14 mouse cellular contexts compared by ENCODE assay signal in the genomic region with DNA sequence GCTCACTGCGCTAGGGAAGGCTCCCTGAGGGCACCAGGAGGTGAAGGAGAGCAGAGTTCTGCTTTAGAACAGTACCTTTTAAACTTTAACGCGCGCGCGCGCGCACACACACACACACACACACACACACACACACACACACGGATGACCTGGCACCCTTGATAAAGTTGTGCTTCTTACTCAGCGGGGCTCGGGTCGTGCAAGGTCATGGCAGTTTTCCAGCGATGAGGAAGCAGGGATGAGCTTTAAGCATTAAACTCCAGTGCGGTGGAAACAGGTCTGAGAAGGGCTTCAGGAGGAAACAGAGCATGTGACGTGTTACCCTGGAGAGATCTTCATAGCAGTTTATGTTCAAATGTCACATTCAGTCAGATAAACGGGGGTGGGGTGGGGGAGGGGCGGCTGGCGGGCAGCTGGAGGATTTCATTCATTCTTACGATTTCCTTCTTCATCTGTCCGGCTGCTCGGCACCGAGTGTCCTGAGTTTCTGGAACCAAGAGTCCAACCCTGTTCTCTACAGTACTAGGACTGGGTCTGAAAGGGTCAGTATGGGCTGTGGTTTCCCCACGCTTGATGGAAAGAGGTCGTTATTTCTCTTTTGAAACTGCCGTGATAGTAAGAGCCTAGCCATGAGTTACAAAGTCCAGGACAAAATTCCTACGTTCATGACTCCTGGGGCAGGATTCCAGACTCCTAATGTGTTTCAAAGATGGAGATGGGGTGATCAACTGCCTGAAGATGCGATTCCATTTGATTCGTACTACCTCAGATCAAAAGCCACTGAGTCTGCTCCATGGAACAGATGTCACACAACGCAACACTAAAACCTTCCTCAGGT. TPM values are rescaled to one million over a fixed set of nuclear protein-coding genes. Genes with fewer than 3 reads are reported as not detected.
DNase-seq lines count a peak whose midpoint lies in the region; ATAC-seq and TF ChIP-seq lines count a peak whose summit lies in the region.
"Had no signal": no experiment of that assay in that cellular context is flagged by ENCODE, and none has a peak within 500 bp of the region (broad histone marks: within the 10 kb centered on the region; RNA-seq: fewer than 3 reads in every experiment).

No protein-coding gene starts in this region.

- H3K36me3 ChIP-seq in testis, adult 2 months (ENCODE audit: control insufficient read depth, insufficient read depth, low read length): no peaks in the 10 kb centered on the region
- no peaks in the 10 kb centered on the region for H3K36me3 ChIP-seq in kidney, embryonic 14.5 days (ENCODE audit: control insufficient read depth, insufficient read depth, low read length)
- no peaks in the 10 kb centered on the region for H3K36me3 ChIP-seq in forebrain, embryonic 14.5 days (ENCODE audit: control insufficient read depth, insufficient read depth, low read length)
- H3K36me3 ChIP-seq in neural tube, embryonic 15.5 days: no peaks in the 10 kb centered on the region
- H3K36me3 ChIP-seq: liver, embryonic 13.5 days; midbrain, embryonic 12.5 days; neural tube, embryonic 13.5 days had no signal

- peaks cover 3% of the 10 kb centered on the region for H3K4me1 ChIP-seq in testis, adult 2 months (ENCODE audit: control insufficient read depth, insufficient read depth, low read length)
- 0 out of 2 replicates have a peak, but pooled peaks cover 8% of the 10 kb centered on the region for H3K4me1 ChIP-seq in kidney, embryonic 14.5 days (ENCODE audit: control insufficient read depth, insufficient read depth, low read length)
- no peaks in the 10 kb centered on the region for H3K4me1 ChIP-seq in forebrain, embryonic 14.5 days (ENCODE audit: control insufficient read depth, insufficient read depth, low read length)
- no peaks in the 10 kb centered on the region for H3K4me1 ChIP-seq in neural tube, embryonic 15.5 days
- H3K4me1 ChIP-seq: liver, embryonic 13.5 days; midbrain, embryonic 12.5 days; neural tube, embryonic 13.5 days had no signal

- peak overlapping the region; percentile 8; the same call in 1 of the 2 replicates for H3K4me2 ChIP-seq in kidney, embryonic 14.5 days (replicated peaks; ENCODE audit: low read depth, low read length)
- no peak overlapping the region for H3K4me2 ChIP-seq in forebrain, embryonic 14.5 days (ENCODE audit: low read length)
- no peak overlapping the region for H3K4me2 ChIP-seq in neural tube, embryonic 15.5 days
- H3K4me2 ChIP-seq: liver, embryonic 13.5 days; midbrain, embryonic 12.5 days; neural tube, embryonic 13.5 days had no signal

- intact Hi-C loops in heart, postnatal 10 days (cut with DNase I): no loop called here
- intact Hi-C loops in heart, postnatal 25 days (cut with DNase I): no loop called here

- peak; percentile 8 to 22 for DNase-seq in heart, postnatal 10 days
- DNase-seq in heart, postnatal 25 days (ENCODE audit: low spot score): no peak
- DNase-seq in testis, postnatal 14 days (ENCODE audit: low spot score): no peak
- no peak for DNase-seq in thymus, postnatal 0 days (ENCODE audit: low spot score)
- DNase-seq in forebrain, embryonic 14.5 days (ENCODE audit: low spot score): no peak
- DNase-seq: cerebellum, postnatal 36 days; liver, embryonic 13.5 days had no signal

- H3K9ac ChIP-seq in kidney, embryonic 14.5 days (ENCODE audit: low read depth, low read length): no peak overlapping the region
- H3K9ac ChIP-seq in forebrain, embryonic 14.5 days (ENCODE audit: low read length): no peak overlapping the region
- H3K9ac ChIP-seq in neural tube, embryonic 15.5 days (replicated peaks): no peak overlapping the region
- H3K9ac ChIP-seq: liver, embryonic 13.5 days; midbrain, embryonic 12.5 days; neural tube, embryonic 13.5 days had no signal

- no peaks in the 10 kb centered on the region for H3K9me3 ChIP-seq in kidney, embryonic 14.5 days (ENCODE audit: control insufficient read depth, low read length)
- no peaks in the 10 kb centered on the region for H3K9me3 ChIP-seq in forebrain, embryonic 14.5 days (replicated peaks; ENCODE audit: control insufficient read depth, low read length)
- no peaks in the 10 kb centered on the region for H3K9me3 ChIP-seq in neural tube, embryonic 15.5 days (replicated peaks)
- H3K9me3 ChIP-seq: midbrain, embryonic 12.5 days; neural tube, embryonic 13.5 days had no signal

- TF ChIP-seq CTCF in testis, adult 2 months (IDR thresholded peaks at IDR 0.05; ENCODE audit: control insufficient read depth, insufficient read depth, insufficient replicate concordance, low read depth, low read length): no peak

- no peak overlapping the region for H3K27ac ChIP-seq in testis, adult 2 months (ENCODE audit: control insufficient read depth, insufficient read depth, low read depth, low read length)
- 0 out of 2 replicates have a peak overlapping the region, but pooled peaks have one; percentile 3 for H3K27ac ChIP-seq in kidney, embryonic 14.5 days (ENCODE audit: low read depth, low read length)
- H3K27ac ChIP-seq in forebrain, embryonic 14.5 days (ENCODE audit: low read depth, low read length): no peak overlapping the region
- no peak overlapping the region for H3K27ac ChIP-seq in neural tube, embryonic 15.5 days (replicated peaks)
- H3K27ac ChIP-seq: liver, embryonic 13.5 days; midbrain, embryonic 12.5 days; neural tube, embryonic 13.5 days had no signal

- H3K4me3 ChIP-seq in testis, adult 2 months (ENCODE audit: control insufficient read depth, low read depth, low read length): peak overlapping the region; percentile 3; the same call in 1 of the 2 replicates
- H3K4me3 ChIP-seq in kidney, embryonic 14.5 days (ENCODE audit: low read length): no peak overlapping the region
- no peak overlapping the region for H3K4me3 ChIP-seq in forebrain, embryonic 14.5 days (ENCODE audit: low read depth, low read length)
- H3K4me3 ChIP-seq in neural tube, embryonic 15.5 days (replicated peaks): no peak overlapping the region
- H3K4me3 ChIP-seq: liver, embryonic 13.5 days; midbrain, embryonic 12.5 days; neural tube, embryonic 13.5 days had no signal

- TF ChIP-seq POLR2A in testis, adult 2 months (IDR thresholded peaks at IDR 0.05; ENCODE audit: control insufficient read depth, low read depth, low read length): no peak

- peak; percentile 35; the same call in 1 of the 2 replicates for ATAC-seq in kidney, embryonic 14.5 days (ENCODE audit: low FRiP score, low TSS enrichment)
- ATAC-seq in forebrain, embryonic 14.5 days: no peak
- ATAC-seq in neural tube, embryonic 15.5 days (ENCODE audit: low FRiP score): no peak
- ATAC-seq: CD4-positive, CD25-positive, alpha-beta regulatory T cell, adult 4 months had no signal

- 56% methylated on average over 29 of the region's 29 CpGs for WGBS in kidney, embryonic 14.5 days
- WGBS in forebrain, embryonic 14.5 days: 86% methylated on average over 29 of the region's 29 CpGs
- 82% methylated on average over 29 of the region's 29 CpGs for WGBS in neural tube, embryonic 15.5 days

- H3K27me3 ChIP-seq in testis, adult 2 months (ENCODE audit: control insufficient read depth, insufficient read depth, low read length): no peaks in the 10 kb centered on the region
- no peaks in the 10 kb centered on the region for H3K27me3 ChIP-seq in kidney, embryonic 14.5 days (ENCODE audit: control insufficient read depth, insufficient read depth, low read length)
- no peaks in the 10 kb centered on the region for H3K27me3 ChIP-seq in forebrain, embryonic 14.5 days (replicated peaks; ENCODE audit: control insufficient read depth, insufficient read depth, low read length)
- no peaks in the 10 kb centered on the region for H3K27me3 ChIP-seq in neural tube, embryonic 15.5 days (replicated peaks)
- H3K27me3 ChIP-seq: liver, embryonic 13.5 days; midbrain, embryonic 12.5 days; neural tube, embryonic 13.5 days had no signal

RNA-seq across cellular contexts. Expression of a gene that starts 41.2 kb away (rescaled TPM):
- not detected for total RNA-seq in heart, postnatal 10 days (2021)
- total RNA-seq in heart, postnatal 25 days (2021): not detected
- 348 and 404 TPM in 2 replicates for polyA plus RNA-seq in testis, adult 2 months (2012; rRNA removed)
- 9.9 and 16.1 TPM in 2 replicates for polyA plus RNA-seq in kidney, embryonic 14.5 days (2014; fragmentation: Nextera tagmentation; extraction: Ambion mirVana)
- polyA plus RNA-seq in thymus, postnatal 0 days (2015; fragmentation: Nextera tagmentation; extraction: Ambion mirVana): 2.3 and 2.6 TPM in 2 replicates
- 92.6 and 126 TPM in 2 replicates for polyA plus RNA-seq in forebrain, embryonic 14.5 days (2014; fragmentation: Nextera tagmentation; extraction: Ambion mirVana)
- 279 and 335 TPM in 2 replicates for polyA plus RNA-seq in neural tube, embryonic 15.5 days (2015; fragmentation: Nextera tagmentation; extraction: Ambion mirVana)
- polyA plus RNA-seq: CD4-positive, CD25-positive, alpha-beta regulatory T cell, adult 4 months; small intestine, adult 2 months had no signal

Comparison
In these comparisons a context has a peak if more than half of its experiments do, and no peak if none do; other contexts are left out.
1. DNase-seq: peak in heart, postnatal 10 days (2 of 2); none in heart, postnatal 25 days (single experiment), testis, postnatal 14 days (single experiment), thymus, postnatal 0 days (single experiment) and forebrain, embryonic 14.5 days (single experiment).